Mouse (Mus musculus): ENCODE measurements around the gene Gprasp2.

Gprasp2 gene

DNA sequence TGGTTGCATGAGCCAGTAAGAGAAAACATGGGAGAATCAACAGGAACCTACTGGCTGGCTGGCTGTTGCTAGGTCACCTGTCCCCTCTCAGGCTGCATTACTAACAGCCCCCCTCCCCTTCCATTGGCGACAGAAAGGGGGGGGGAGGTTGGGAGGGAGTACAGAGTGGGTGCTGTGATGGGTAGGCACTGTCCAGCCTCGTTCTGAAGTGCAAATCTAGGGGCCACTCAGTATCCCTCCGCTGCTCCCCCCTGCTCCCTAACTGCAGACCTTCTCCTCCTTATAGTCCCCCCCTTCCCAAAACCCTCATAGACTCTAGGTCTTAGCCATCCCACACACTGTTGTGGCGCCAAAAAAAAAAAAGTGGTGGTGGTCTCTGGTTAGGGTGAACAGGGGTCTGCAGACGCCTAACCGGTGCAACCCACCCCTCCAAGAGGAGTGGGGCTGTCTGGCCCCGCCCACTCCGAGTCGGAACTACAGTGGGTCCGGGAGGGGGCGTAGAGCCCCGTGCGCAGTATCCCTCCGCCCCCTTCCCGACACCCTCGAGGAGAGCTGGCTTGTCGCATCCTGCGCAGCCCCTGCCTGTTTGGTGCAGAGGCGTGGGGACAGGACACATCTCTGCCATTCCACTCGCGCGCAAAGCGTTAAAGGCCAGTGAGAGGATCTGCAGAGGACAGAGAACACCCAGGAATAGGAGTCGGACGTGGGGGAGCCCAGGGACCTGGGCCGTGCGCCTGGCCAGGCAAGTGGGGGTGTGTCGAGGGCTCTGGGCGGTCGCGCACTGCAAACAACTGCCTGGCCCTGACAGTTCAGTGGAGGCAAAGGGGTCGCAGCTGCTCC lies at the start of gene Gprasp2:
TSS of gene Gprasp2 (plus strand) at position 514 of the 840 bp plus-strand sequence.
- 6% methylated on average over 29 of the region's 32 CpGs for WGBS

DNA sequence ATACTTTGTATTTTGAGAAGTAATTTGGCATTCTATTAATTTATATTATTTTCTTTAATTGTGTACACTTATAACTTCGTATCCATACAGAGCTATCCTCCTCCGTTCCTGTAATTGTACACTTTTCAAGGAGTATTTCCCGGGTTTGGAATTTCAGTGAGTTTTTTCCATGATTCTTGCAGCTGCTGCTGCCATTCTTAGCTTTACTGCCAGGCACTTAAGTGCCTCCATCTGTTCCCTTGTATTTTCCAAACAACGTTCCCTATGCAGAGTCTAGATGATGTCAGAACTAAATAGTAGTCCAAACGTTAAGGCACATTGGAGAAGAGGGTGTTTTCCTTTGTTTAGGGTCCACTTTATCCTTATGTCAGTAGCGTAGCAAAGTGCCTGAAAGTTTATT lies 46.5 kb upstream of the Gprasp2 start:
- WGBS: 30% methylated on average over 6 of the region's 6 CpGs

DNA sequence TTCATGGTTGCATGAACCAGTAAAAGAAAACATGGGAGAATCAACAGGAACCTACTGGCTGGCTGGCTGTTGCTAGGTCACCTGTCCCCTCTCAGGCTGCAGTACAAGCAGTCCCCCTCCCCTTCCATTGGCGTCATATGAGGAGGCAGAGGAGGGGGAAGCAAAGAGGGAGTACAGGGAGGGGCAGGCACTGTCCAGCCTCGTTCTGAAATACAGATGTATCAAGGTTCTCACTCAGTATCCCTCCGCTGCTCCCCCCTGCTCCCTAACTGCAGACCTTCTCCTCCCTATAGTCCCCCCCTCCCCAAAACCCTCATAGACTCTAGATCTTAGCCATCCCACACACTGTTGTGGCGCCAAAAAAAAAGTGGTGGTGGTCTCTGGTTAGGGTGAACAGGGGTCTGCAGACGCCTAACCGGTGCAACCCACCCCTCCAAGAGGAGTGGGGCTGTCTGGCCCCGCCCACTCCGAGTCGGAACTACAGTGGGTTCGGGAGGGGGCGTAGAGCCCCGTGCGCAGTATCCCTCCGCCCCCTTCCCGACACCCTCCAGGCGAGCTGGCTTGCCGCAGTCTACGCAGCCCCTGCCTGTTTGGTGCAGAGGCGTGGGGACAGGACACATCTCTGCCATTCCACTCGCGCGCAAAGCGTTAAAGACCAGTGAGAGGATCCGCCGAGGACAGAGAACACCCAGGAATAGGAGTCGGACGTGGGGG lies 43.1 kb upstream of the Gprasp2 start:
- 2% methylated on average over 26 of the region's 27 CpGs for WGBS

DNA sequence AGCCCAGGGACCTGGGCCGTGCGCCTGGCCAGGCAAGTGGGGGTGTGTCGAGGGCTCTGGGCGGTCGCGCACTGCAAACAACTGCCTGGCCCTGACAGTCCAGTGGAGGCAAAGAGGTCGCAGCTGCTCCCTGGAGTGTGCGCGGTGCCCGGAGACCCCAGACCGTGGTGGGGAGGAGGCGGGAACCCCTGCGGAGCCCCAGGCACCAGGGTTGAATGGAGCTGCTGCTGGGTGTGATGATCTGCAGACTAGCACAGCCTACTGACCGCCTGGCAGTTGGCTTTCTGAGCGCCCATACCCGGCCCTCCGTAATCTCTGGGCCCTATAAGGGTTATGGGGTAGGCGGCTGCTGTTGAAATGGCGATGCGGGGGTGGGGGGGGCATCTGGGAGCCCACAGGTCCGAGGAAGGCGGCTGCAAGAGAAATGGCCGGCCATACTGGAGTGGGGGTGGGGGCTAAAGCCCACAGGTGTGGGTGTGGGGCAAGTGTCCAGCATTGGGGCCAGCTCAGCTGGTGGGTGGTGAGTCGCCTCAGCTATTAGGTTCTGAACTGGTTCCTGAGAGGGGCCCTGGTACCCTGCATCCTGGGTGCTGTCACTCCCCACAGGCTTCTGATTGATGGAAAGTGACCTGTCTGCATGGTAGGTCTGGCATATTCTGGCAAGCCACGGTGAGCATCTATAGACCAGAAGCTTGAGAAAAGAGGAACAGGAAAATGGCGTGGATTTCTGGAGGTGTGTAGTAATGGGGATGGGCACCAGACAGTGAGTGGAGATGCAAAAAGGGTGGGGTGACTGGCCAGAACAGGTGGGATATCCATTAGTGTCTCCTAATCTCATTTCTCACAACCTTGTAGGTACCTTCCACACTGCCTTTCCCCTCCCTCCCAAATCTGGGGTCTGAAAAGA lies 42.3 kb upstream of the Gprasp2 start:
- 5% methylated on average over 20 of the region's 26 CpGs for WGBS

DNA sequence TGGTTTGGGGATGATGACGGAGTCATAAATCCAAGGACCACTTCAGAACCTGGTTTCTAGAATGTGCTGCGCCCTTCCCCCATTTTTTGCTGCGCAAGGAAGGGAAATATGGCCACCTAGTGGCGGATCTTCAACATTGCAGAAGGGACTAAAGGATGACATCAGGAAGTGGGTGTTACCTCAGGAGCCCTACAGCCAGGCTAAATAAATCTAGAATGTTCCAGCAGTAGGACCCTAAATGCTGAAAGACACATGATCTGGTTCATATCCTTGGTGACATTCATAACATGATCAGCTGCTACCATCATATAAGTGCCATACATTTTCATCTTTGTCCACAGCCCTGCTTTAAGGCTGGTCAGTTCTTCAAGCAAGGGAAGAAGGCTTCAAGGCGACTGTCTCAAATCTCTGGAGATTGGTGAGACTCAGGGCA lies 41.6 kb upstream of the Gprasp2 start, which contains the start of gene Bhlhb9:
TSS of gene Bhlhb9 (plus strand) at position 383 of the 433 bp plus-strand sequence.
- 3% methylated on average over 4 of the region's 5 CpGs for WGBS

DNA sequence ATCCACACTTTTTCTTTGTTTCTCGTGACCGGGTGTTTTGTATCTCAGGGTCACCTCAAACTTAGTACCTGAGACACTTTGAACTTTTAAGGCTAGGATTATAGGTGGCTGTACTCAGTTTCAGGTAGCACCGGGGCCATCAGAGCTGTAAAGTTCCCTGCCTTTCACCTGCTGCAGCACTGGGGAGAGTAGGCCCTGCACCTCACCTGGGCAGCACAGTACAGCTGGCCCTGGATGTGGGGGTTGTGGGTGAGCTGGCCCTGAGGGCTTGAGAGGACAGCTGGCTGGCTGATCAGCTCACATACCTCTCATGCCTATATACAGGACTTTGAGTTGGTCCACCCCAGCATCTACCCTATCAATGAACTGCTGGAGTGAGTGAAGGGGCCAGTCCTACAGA lies 34.7 kb upstream of the Gprasp2 start:
- WGBS: 82% methylated on average over 3 of the region's 3 CpGs

DNA sequence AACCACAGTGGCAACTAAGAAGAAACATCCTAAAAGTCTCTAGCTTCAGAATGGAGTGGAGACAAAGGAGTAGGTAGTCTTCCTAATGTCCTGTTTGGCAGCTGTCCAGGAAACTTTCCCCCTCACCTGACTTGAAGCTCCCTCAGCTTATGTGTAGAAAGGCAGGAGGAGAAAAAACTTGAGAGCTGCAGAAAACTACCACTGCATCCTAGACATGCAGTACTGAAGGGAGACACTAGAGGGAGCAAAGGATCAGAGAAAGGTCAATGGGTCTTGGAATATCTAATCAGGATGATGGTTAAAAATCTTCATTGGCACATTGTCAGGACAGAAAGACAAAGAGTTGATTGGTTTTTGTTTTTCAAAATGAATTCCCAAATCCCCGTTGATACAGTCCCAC lies 33.1 kb upstream of the Gprasp2 start:
- 13% methylated on average over 1 of the region's 1 CpGs for WGBS

DNA sequence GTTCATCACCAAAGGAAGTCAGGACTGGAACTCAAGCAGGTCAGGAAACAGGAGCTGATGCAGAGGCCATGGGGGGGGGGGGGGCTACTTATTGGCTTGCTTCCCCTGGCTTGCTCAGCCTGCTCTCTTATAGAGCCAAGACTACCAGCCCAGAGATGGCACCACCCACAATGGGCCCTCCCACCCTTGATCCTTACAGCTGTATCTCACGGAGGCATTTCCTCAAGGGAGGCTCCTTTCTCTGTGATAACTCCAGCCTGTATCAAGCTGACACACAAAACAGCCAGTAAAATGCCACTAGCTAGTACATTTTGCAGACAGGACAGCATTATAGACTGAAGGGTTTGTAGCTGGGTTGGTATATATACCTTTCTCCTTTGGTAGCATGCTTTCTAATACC lies 2.9 kb upstream of the Gprasp2 start:
- WGBS: 18% methylated on average over 1 of the region's 1 CpGs

DNA sequence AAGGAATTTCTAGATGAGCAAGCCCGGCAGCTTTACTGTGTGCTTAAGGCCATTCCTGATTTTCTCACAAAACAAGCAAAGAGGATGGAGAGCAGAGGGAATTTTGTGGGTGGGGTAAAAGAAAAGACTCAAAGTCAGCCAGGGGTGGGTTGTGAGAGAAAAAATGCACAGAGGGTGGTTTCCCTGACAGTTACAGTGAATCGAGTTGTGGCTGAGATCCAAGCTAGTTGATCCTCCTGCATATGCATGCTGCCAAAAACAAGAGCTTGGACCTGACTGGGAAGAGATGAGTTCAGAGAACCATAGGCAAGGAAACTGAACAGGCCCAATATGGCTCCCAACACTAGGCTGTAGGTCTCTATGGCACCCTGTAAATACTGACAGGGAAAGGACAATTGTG lies 938 bp upstream of the Gprasp2 start:
- WGBS: 31% methylated on average over 2 of the region's 2 CpGs

DNA sequence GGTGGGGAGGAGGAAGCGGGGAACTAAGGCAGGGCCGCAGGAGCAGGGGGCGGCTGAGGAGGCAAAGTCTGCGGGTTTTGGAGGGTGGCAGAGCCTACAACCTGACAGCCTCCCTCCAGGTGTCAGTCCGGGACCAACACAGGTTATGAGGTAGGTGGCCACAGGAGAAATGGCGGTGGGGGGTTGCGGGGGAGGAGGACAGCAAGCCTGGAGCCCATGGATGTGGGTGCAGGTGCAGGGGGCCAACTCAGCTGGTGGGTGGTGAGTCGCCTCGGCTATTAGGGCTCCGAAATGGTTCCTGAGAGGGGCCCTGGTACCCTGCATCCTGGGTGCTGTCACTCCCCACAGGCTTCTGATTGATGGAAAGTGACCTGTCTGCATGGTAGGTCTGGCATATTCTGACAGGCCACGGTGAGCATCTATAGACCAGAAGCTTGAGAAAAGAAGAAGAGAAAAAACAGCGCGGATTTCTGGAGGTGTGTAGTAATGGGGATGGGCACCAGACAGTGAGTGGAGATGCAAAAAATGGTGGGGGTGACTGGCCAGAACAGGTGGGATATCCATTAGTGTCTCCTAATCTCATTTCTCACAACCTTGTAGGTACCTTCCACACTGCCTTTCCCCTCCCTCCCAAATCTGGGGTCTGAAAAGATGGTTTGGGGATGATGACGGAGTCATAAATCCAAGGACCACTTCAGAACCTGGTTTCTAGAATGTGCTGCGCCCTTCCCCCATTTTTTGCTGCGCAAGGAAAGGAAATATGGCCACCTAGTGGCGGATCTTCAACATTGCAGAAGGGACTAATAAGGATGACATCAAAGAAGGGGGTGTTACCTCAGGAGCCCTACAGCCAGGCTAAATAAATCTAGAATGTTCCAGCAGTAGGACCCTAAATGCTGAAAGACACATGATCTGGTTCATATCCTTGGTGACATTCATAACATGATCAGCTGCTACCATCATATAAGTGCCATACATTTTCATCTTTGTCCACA lies 860 bp downstream of the Gprasp2 start:
- WGBS: 3% methylated on average over 11 of the region's 17 CpGs

DNA sequence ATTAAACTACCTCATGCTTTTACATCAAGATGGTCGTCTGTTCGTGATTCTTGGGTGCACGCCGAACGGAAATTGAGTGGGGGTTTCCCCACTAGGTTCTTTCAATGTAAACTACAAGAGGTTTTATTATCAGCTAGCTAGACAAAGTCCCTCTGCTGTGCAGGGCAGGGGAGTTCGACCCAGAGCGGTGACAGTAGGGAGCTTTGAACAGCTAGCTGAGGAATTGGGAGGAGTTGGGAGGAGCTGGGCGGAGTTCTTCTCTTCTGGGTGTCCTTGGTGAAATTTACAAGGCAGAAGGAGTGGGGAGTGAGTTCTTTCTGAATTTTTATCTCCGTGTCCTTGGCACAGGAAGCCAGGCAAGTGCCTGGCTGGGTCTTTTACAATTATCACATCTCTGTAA lies 28.0 kb downstream of the Gprasp2 start:
- WGBS: 84% methylated on average over 9 of the region's 9 CpGs

DNA sequence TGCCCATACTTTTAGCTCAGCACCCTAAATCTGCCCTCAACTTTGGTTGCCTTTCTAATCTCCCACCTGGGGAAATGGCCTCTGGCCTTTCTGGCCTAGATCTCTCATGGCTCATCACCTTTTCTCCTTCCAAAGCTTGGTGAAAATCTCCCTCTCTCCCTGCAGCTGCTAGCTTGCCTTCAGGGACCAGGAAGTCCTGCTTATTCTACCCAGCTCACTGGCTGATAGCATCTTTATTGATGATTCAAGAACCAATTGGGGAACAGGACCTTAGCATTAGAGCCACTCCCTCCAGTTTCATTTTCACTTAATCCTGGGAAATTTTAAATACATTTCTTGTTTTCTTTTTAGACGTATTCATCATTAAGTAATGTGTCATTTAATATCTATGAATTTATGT lies 37.8 kb downstream of the Gprasp2 start:
- 86% methylated on average over 1 of the region's 1 CpGs for WGBS

DNA sequence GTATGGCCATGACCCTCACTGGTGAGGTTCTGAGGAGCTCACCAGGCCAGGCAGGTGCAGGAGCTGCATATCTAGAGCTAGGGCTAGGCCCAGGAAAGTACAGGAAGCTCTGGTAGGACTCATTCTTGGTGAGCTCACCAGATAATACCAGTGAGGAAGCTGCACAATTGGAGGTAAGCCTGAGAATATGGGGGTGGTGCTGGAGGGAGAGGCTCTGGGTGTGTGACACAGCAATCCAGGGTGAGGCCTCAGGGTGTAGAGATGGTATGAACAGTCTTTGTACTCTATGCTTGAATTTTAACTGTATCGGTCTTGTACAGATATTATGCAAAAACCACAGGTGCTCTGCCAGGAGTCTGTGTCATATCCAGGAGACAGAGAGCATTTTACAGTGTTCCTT lies 40.8 kb downstream of the Gprasp2 start:
- WGBS: 94% methylated on average over 1 of the region's 1 CpGs

DNA sequence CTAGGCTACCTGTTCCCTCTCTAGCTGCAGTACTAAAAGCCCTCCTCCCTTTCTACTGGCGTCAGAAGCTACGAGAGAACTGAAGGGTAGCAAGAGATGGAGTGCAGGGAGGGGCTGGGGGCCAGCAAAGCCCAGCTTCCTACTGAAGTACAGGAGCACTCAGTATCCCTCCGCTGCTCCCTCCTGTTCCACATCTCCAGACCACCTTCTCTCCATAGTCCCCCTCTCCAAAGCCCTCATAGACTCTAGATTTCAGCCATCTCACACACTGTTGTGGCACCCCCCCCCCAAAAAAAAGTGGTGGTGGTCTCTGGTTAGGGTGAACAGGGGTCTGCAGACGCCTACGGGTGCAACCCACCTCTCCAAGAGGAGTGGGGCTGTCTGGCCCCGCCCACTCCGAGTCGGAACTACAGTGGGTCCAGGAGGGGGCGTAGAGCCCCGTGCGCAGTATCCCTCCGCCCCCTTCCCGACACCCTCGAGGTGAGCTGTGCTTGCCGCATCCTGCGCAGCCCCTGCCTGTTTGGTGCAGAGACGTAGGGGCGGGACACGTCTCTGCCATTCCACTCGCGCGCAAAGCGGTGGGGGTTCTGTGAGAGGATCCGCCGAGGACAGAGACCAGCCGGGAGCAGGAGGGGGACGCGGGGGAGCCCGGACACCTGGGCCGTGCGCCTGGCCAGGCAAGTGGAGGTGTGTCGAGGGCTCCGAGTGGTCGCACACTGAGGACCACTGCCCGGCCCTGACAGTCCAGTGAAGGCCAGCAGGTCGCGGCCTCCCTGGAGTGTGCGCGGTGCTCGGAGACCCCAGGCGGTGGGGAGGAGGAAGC lies 46.8 kb downstream of the Gprasp2 start:
- 15% methylated on average over 39 of the region's 41 CpGs for WGBS

DNA sequence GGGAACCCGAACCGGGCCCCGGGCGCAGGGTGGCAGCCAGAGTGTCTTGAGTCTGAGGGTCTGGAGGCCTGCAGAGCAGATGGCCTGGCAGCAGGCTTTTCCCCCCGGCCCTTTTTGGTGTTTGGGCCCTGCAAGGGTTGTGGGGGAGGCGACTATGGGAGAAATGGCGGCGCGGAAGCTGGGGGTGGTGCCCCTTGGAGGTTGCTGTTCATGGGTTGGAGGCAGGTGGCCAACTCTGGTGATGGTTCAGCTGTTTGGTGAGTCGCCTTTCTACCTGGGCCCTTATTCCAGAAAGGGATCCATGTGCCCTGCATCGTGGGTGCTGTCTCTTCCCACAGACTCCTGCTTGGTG lies 47.4 kb downstream of the Gprasp2 start:
- 16% methylated on average over 7 of the region's 11 CpGs for WGBS

Data from cerebral cortex, adult 2 months (tissue).